Mouse (Mus musculus) layer of hippocampus, postnatal 36 days (tissue): Measurements from ENCODE around the gene Dnajc1. TPM values are rescaled to one million over a fixed set of nuclear protein-coding genes. Genes with fewer than 3 reads are reported as not detected.

ENCODE experiments used
- DNase-seq, 2 experiments: peaks; one replicate each; pipeline ENCODE4 v3.0.0; 2022
- total RNA-seq, 2 experiments: library from RNA; stranded (reverse); gene quantifications; 2 replicates each; pipeline ENCODE4 v1.2.3; 2021

The Dnajc1 gene
- 10 to 100 TPM; 27.4 to 31.1 TPM for total RNA-seq

- peak; percentile 83 to 87 for DNase-seq
These were observed at the start of gene Dnajc1 for GRCm38 (mm10) chr2:18392331-18393021. Gene Dnajc1, minus strand, starts transcription at chr2:18392830.

DNA sequence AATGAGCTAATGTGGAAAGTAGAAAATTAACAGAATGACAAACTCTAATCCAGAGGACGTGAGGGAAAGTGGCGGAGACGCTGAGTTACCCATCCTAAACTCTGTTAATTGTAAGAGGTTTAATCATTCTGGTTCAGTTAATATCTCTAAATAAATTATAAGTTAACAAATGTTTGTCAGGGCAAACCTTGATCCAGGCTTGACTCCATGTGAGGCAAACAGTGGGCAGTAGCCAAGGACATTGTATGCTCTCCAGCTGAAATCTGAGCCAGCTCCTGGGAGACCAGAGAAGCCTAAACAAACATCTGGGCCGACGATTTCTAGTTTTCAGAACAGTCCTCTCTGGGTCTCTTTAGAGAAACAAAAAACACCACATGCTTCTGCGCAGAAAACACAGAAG is 49.2 kb upstream of the Dnajc1 start:
- DNase-seq = no peak

- DNase-seq = no peak
These were observed 22.6 kb upstream of the Dnajc1 start for GRCm38 (mm10) chr2:18415242-18415641.

DNA sequence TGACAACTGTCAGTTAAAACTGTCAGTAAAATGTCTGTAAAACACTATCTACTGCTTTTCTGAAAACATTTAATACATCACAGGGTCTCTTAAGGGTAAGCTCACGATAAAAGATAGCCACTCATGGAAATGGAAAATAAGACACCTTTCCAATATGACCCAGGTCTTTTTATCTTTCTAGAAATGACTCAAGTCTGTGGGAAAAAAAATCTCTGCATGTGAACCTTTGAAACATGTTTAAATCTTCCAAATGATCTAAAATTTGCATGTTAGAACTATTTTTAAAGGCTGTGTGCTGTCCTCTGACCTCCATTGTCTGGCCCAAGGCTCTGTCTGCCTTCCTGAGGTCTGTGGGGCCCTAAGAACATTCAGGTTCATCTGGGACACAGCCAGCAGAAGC is 11.0 kb upstream of the Dnajc1 start:
- DNase-seq = no peak

GRCm38 (mm10) chr2:18401771-18402170 is 9.1 kb upstream of the Dnajc1 start:
- no peak for DNase-seq

GRCm38 (mm10) chr2:18393022-18393519 is 441 bp upstream of the Dnajc1 start:
- DNase-seq = no peak

GRCm38 (mm10) chr2:18391861-18392260 is 769 bp downstream of the Dnajc1 start:
- DNase-seq = no peak

GRCm38 (mm10) chr2:18389631-18390030 is 3.0 kb downstream of the Dnajc1 start:
- peak in 1 of 2 experiments; percentile 14 for DNase-seq

DNA sequence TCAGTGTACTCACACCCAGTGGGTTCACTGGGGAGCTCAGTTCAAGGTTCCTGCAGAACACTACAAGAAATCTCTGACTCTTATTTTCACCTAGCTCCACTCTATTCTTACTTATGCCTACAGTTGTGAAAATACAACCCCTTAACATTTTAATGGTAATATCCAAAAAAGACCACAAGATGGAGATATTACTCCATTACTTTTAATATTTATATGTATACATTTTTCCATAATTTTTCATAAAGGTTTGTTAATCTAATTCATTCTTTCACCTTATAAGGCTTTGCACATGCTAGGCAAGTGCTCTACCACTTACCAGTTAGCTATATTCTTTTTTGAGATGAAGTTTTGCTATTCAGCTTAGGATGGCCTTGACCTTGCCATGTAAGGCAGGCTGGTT is 11.0 kb downstream of the Dnajc1 start:
- DNase-seq = no peak

- no peak for DNase-seq
These were observed 20.0 kb downstream of the Dnajc1 start for GRCm38 (mm10) chr2:18372400-18373182.

DNA sequence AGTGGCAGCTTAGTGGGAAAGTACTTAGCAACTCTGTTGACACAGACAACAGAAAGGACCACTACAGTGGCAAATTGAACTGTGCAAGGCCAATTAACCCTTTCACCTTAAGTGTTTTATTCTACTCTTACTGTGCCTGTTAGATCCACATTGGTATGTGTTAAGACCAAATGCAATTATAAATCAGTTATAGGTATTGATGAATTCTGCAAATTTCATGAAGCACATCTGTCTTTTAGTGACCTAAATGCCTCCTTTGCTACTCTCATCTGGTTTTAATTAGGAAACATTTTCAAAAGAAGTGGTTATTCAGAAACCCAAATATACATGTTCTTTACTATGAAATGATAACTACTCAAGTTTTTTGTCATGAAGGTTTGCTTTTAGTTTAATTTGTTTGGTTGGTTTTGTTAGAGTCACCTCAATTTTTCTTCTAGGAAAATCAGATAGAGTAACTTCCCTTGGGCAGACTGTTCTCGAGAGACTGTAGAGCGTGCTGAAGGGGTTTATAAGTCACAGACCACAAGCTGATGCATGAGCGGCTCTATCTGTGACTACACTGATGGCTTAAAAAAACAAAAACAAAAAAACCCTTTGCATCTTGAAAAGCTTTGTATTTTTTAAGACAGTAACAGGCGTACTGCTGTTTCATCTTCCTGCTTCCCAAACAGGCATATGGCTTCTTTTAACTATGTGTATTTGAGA is 21.7 kb downstream of the Dnajc1 start:
- no peak for DNase-seq

DNA sequence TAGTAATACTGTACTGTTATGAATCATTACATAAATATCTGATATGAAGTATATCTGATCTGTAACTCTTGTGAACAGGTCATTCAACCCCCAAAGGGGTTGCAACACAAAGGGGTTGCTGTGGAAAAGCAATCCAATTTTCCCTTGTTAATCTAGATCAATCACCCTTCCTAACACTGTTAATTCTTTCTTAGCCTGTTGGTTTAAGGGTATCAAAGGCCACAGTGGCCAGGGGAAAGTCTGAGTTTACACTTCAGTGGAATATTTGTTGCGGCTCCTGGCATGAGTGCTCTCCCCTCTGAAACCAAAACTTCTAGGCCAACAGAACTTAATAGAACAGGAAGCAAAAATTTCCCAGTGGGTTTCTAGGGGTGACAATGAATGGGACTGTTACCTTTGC is 28.2 kb downstream of the Dnajc1 start:
- no peak for DNase-seq

GRCm38 (mm10) chr2:18355293-18355692 is 37.3 kb downstream of the Dnajc1 start:
- DNase-seq = no peak

DNA sequence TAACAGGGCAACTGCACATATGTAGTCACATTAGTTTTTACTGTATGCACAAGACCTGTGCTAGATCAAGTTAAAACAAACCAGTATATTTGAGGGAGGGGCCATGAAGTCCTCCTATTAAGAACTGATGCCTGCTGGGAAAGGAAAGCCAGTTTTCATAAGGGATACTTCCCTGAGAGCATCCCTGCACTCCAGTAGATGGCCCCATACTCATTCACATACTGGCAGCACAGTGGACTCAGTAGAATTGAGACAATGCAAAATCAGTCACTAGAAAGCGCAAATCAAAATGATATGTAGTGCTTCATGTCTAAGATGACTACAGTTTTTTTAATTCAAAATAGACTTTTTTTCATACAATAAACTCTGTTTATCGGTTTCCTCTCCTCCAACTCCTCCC is 40.0 kb downstream of the Dnajc1 start:
- no peak for DNase-seq

DNA sequence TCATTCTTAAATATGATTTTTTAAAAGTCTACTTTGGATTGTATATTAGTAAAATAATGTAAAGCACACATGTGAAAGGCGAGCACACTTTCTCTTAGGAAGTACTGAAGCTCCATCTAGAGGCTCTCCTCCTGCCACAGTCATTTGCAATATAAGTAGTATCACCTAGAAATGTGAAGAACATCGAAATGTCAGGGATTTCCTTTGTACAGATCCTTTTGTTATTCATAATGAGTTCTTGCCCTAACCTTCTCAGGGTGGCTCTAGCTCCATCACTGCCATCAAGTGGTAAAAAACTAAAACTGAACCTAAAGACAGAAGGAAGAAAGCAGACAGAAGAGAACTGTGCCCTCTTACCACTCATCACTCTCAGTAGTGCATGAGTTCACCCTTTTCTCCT is 49.2 kb downstream of the Dnajc1 start:
- no peak for DNase-seq

DNA sequence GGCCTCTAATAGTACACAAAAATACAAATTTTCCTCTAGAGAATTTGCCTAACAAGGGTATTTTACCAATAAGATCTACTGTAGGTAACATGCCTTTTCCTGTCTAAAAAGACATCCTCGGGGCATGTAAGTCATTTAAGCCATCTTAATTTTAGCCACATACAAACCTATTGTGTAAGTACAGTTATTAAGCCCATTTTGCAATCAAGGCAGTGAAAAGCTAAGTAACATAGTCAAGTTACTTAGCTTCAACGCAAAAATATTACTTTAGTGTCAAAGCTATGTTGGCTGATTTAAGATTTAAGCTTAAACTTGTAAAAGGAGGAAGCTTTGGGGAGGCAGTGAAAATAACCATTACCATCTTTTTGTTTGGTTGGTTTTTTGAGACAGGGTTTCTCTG is 74.0 kb downstream of the Dnajc1 start:
- no peak for DNase-seq

DNA sequence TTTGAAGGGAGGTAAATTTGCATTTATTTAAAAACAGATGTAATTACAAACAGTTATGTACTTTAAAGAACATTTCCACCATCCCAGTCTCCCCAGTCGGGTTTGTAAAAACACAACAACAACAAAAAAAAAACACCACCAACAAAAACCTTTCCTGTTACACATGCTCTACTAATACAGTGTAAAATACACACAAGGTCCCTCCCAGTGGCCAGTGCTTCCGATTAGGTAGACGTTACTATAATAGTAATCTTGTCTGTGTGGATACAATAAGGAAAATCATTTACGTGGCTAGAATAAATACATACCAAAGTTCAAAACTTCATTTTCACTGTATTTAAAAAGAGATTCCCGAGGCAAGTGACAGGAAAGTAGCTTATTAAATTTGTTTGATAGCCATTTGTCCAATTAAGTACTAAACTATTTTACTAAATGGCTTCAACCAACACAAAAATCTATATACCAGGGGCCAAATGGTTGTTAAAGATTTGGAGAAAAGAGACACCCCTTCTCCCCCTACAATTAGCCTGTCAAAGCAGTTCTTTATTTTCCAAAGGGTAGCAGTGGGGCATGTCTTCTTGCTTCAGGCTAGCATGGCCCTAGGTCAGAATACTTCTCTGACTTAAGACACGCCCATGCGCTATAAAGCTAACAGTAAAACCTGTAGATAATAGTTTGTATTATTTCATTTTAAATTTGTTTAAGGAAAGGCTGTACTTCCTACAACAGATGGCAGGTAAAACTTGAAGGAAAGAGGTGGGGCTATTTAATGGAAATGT is 74.9 kb downstream of the Dnajc1 start:
- no peak for DNase-seq

- no peak for DNase-seq
These were observed 75.7 kb downstream of the Dnajc1 start for GRCm38 (mm10) chr2:18316909-18317308.

- DNase-seq = no peak
These were observed 82.1 kb downstream of the Dnajc1 start for GRCm38 (mm10) chr2:18310261-18311104.

DNA sequence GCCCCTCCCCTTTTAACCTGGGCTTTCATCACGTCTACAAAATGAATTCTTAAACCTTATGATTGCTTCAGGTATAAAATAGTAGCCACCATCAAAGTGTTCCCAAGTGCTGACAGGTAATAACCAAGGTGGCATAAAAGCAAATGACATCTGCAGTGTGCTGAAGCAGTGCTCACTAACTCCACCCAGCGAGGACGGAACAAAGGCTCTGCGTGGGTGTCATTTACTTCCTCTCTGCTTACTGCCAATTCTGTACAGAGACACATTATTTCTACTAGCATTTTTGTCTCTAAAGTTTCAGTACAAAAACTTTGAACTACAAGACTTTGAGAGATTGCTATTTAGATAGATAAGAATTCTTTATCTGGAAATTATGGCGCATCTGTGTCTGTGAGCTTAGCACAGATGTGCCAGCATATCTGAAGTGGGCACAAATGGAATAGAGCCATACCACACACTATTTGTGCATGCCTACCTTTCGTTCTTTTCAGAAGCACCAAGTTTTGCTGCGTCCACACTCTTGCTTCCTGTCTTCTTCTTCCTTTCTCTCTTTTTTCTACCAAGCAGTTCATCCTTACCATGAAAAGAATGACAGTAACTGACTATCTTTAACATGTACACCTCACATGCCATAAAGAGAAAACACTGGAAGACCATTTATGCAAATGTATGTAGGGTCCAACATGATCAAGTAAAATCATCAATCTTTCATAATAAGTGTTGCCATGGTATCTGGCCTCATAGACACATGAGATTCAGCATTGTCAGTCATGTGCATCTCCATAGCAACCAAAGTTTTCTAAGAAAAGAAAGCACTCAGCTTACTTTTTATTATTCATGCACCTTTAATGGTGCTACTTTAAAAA is 85.0 kb downstream of the Dnajc1 start:
- DNase-seq = no peak
